Mouse (Mus musculus): ENCODE measurements around the gene Tktl2.

The Tktl2 gene

GRCm38 (mm10) chr8:66511537-66511936, at the start of gene Tktl2:
Tktl2 (plus strand) TSS chr8:66511756.
- no peak for DNase-seq

- DNase-seq: no peak
Observed at GRCm38 (mm10) chr8:66469821-66470220, 41.7 kb upstream of the Tktl2 start.

- DNase-seq: no peak
Observed at GRCm38 (mm10) chr8:66476880-66477279, 34.7 kb upstream of the Tktl2 start.

- DNase-seq: peak; percentile 77
Observed at GRCm38 (mm10) chr8:66486084-66486763, 25.3 kb upstream of the Tktl2 start, which contains the start of gene Tma16. Tma16 (minus strand) TSS chr8:66486530.

- DNase-seq: no peak
Observed at GRCm38 (mm10) chr8:66488556-66488955, 23.0 kb upstream of the Tktl2 start.

GRCm38 (mm10) chr8:66490624-66491023, 20.9 kb upstream of the Tktl2 start:
- DNase-seq: no peak

GRCm38 (mm10) chr8:66494496-66494895, 17.1 kb upstream of the Tktl2 start:
- peak; percentile 19 for DNase-seq

- peak; percentile 72 for DNase-seq
Observed at GRCm38 (mm10) chr8:66495726-66496125, 15.8 kb upstream of the Tktl2 start.

- peak; percentile 20 for DNase-seq
Observed at GRCm38 (mm10) chr8:66496998-66497577, 14.5 kb upstream of the Tktl2 start.

- DNase-seq: no peak
Observed at GRCm38 (mm10) chr8:66503381-66503780, 8.2 kb upstream of the Tktl2 start.

GRCm38 (mm10) chr8:66519149-66519548, 7.6 kb downstream of the Tktl2 start:
- DNase-seq: no peak

GRCm38 (mm10) chr8:66520576-66520975, 9.0 kb downstream of the Tktl2 start:
- no peak for DNase-seq

GRCm38 (mm10) chr8:66550092-66550491, 38.5 kb downstream of the Tktl2 start:
- no peak for DNase-seq
